Mouse (Mus musculus) heart, embryonic 12.5 days (tissue): ENCODE measurements around the gene Celsr1. TPM values are rescaled to one million over a fixed set of nuclear protein-coding genes. Genes with fewer than 3 reads are reported as not detected.

Source experiments
- ATAC-seq: fragments of 200-750 bp; cut with Nextera tagmentation; 2 replicates; pipeline ENCODE4 v1.8.0; 2017; ENCODE audit warnings: moderate TSS enrichment, moderate library complexity; ENCODE audit not compliant: insufficient number of reproducible peaks, low FRiP score
- H3K27ac ChIP-seq: fragments of 300-500 bp; sonication (generic); 2 replicates; pipeline ENCODE4 v1.5.1; 2016; ENCODE audit warnings: mild to moderate bottlenecking, moderate library complexity; ENCODE audit not compliant: poor library complexity, severe bottlenecking
- H3K27me3 ChIP-seq: fragments of 300-500 bp; sonication (generic); replicated peaks from 2 replicates; pipeline ENCODE4 v1.6.1; 2016; ENCODE audit warnings: mild to moderate bottlenecking, moderate library complexity
- H3K36me3 ChIP-seq: fragments of 300-500 bp; sonication (generic); 2 replicates; pipeline ENCODE4 v1.6.1; 2016; ENCODE audit warnings: mild to moderate bottlenecking, moderate library complexity
- H3K4me1 ChIP-seq: fragments of 300-500 bp; sonication (generic); replicated peaks from 2 replicates; pipeline ENCODE4 v1.6.1; 2016; ENCODE audit warnings: mild to moderate bottlenecking
- H3K4me2 ChIP-seq: fragments of 300-500 bp; sonication (generic); 2 replicates; pipeline ENCODE4 v1.6.1; 2016; ENCODE audit warnings: mild to moderate bottlenecking, moderate library complexity
- H3K4me3 ChIP-seq: fragments of 300-500 bp; sonication (generic); 2 replicates; pipeline ENCODE4 v1.5.1; 2016; ENCODE audit warnings: mild to moderate bottlenecking
- H3K9ac ChIP-seq: fragments of 300-500 bp; sonication (generic); 2 replicates; pipeline ENCODE4 v1.6.1; 2016; ENCODE audit warnings: mild to moderate bottlenecking, moderate library complexity
- H3K9me3 ChIP-seq: fragments of 300-500 bp; sonication (generic); replicated peaks from 2 replicates; pipeline ENCODE4 v1.6.1; 2016; ENCODE audit warnings: mild to moderate bottlenecking, moderate library complexity
- WGBS: fragments of 180-500 bp; shearing (Covaris S2); methylation state at CpG from one replicate; pipeline ENCODE4 v1.1.7; 2016; 5-methylcytosine and 5-hydroxymethylcytosine counted together
- polyA plus RNA-seq: library from polyadenylated mRNA; unstranded; fragments of >200 nt; fragmentation: Nextera tagmentation; extraction: Ambion mirVana; gene quantifications from 2 replicates; pipeline ENCODE4 v1.2.1, GENCODE M21; 2016

The Celsr1 gene
- polyA plus RNA-seq, 1 experiment from 2014 or later = 2.0 TPM

DNA sequence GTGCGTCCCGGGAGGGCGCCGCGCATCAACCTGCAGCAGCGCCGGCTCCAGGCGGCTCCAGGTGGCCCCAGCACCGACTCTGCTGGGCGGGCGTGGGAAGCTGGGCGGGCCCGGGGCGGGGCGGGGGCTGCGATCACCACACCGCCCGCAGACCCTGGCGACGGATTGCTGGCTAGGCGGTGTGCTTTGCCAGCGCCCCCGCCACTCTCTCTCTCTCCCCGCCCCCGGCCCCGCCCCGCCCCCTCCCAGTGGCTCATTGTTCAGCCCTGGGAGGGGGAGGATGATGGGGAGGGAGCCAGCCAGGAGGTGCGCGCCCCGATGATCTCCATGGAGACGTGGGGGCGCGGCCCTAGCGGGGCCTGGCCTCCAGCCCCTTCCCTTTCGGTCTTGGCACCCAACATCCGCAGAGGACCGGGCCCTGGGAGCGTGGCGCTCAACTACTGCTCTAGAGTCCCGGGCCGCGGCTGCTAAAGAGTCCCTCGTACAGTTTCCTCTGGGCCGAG is 495 bp upstream of the Celsr1 start:
- Histone ChIP-seq H3K9ac (peak overlapping the region; percentile 75), H3K9me3 (peaks cover 11% of the 10 kb centered on the region), H3K4me1 (peaks cover 32% of the 10 kb centered on the region), H3K4me2 (peak overlapping the region; percentile 90), H3K36me3 (peaks cover 15% of the 10 kb centered on the region), H3K4me3 (peak overlapping the region; percentile 61), H3K27me3 (peaks cover 37% of the 10 kb centered on the region), H3K27ac (no peak overlapping the region)
- under 1% methylated on average over 34 of the region's 44 CpGs for WGBS
- peak; percentile 83 for ATAC-seq

DNA sequence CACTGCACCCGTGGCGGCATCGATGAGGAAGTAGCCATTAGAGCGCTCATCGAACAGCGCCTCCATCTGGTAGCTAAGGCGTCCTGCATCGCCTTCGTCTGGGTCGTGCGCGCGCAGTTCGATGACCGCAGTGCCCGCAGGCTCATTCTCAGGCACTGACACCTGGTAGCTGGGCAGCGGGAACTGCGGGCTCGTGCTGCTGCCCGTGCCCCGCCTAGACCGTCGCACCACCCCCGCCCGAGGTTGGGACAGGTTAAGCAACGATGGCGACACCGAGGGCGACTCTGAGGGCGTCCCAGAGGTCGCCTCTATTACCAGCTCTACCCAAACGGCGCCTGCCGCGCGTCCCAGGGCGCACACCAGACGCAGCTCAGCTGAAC is 776 bp downstream of the Celsr1 start:
- Histone ChIP-seq H3K9ac (peak overlapping the region; percentile 75; the same call in 1 of the 2 replicates), H3K4me3 (peak overlapping the region; percentile 61), H3K9me3 (peaks cover 11% of the 10 kb centered on the region), H3K27me3 (peaks cover 36% of the 10 kb centered on the region), H3K4me1 (peaks cover 31% of the 10 kb centered on the region), H3K27ac (no peak overlapping the region), H3K4me2 (peak overlapping the region; percentile 90), H3K36me3 (peaks cover 15% of the 10 kb centered on the region)
- WGBS = under 1% methylated on average over 38 of the region's 38 CpGs
- no peak for ATAC-seq

GRCm38 (mm10) chr15:86029981-86030380 is 3.6 kb downstream of the Celsr1 start:
- H3K27me3 ChIP-seq = peaks cover 30% of the 10 kb centered on the region
- no peak overlapping the region for H3K27ac ChIP-seq
- H3K9me3 ChIP-seq = peaks cover 11% of the 10 kb centered on the region
- no peak overlapping the region for H3K4me3 ChIP-seq
- 0 out of 2 replicates have a peak overlapping the region, but pooled peaks have one; percentile 0 for H3K4me2 ChIP-seq
- H3K4me1 ChIP-seq = peaks cover 36% of the 10 kb centered on the region
- no peak for ATAC-seq
- no peak overlapping the region for H3K9ac ChIP-seq
- peaks cover 15% of the 10 kb centered on the region for H3K36me3 ChIP-seq
- 48% methylated on average over 14 of the region's 14 CpGs for WGBS

- Histone ChIP-seq H3K4me2 (no peak overlapping the region), H3K27ac (no peak overlapping the region), H3K27me3 (peaks cover 26% of the 10 kb centered on the region), H3K9me3 (peaks cover 11% of the 10 kb centered on the region), H3K4me1 (peaks cover 25% of the 10 kb centered on the region; the same call in 1 of the 2 replicates), H3K4me3 (no peak overlapping the region), H3K9ac (no peak overlapping the region), H3K36me3 (peaks cover 15% of the 10 kb centered on the region)
- 54% methylated on average over 8 of the region's 8 CpGs for WGBS
- no peak for ATAC-seq
Measured at GRCm38 (mm10) chr15:86027871-86028270, 5.7 kb downstream of the Celsr1 start.

- no peak for ATAC-seq
- WGBS = 70% methylated on average over 9 of the region's 9 CpGs
- no peak overlapping the region for H3K27ac ChIP-seq
- peaks cover 4% of the 10 kb centered on the region; the same call in 1 of the 2 replicates for H3K9me3 ChIP-seq
- H3K4me3 ChIP-seq = no peak overlapping the region
- no peaks in the 10 kb centered on the region for H3K36me3 ChIP-seq
- H3K4me1 ChIP-seq = peaks cover 29% of the 10 kb centered on the region
- no peak overlapping the region; the same call in 1 of the 2 replicates for H3K4me2 ChIP-seq
- H3K9ac ChIP-seq = no peak overlapping the region
- H3K27me3 ChIP-seq = 0 out of 2 replicates have a peak, but pooled peaks cover 15% of the 10 kb centered on the region
Measured at GRCm38 (mm10) chr15:86021971-86022370, 11.6 kb downstream of the Celsr1 start.

- H3K36me3 ChIP-seq = no peaks in the 10 kb centered on the region
- 6% methylated on average over 9 of the region's 9 CpGs for WGBS
- 0 out of 2 replicates have a peak, but pooled peaks cover 15% of the 10 kb centered on the region for H3K27me3 ChIP-seq
- no peak for ATAC-seq
- peak overlapping the region; percentile 17 for H3K4me2 ChIP-seq
- no peak overlapping the region for H3K4me3 ChIP-seq
- no peak overlapping the region for H3K9ac ChIP-seq
- peaks cover 4% of the 10 kb centered on the region; the same call in 1 of the 2 replicates for H3K9me3 ChIP-seq
- H3K27ac ChIP-seq = peak overlapping the region; percentile 20; the same call in 1 of the 2 replicates
- peaks cover 34% of the 10 kb centered on the region for H3K4me1 ChIP-seq
Measured at GRCm38 (mm10) chr15:86021301-86021700, 12.3 kb downstream of the Celsr1 start.

DNA sequence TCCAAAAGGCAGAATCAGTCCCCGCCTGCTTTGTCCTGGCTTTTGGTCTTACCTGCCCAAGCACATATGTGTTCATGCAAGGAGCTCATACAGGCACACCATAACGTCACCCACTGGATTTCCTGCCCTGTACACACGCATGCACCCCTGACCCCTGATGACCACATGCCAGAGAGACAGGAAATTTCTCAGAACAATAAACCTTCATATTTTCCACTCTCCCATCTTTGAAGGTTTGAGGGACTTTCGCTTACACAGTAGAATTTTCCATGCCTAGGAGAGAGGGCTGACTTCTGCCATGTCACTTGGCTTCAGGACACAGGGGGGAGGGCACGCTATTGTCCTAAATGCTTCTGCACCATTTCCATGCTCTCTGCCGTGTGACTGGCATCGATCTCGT is 13.6 kb downstream of the Celsr1 start:
- no peak overlapping the region for H3K4me3 ChIP-seq
- H3K4me2 ChIP-seq = no peak overlapping the region
- H3K4me1 ChIP-seq = peaks cover 36% of the 10 kb centered on the region
- no peak overlapping the region for H3K9ac ChIP-seq
- H3K27ac ChIP-seq = peak overlapping the region; percentile 45; the same call in 1 of the 2 replicates
- H3K36me3 ChIP-seq = no peaks in the 10 kb centered on the region
- H3K27me3 ChIP-seq = 0 out of 2 replicates have a peak, but pooled peaks cover 15% of the 10 kb centered on the region
- peak; percentile 30; the same call in 1 of the 2 replicates for ATAC-seq
- H3K9me3 ChIP-seq = peaks cover 4% of the 10 kb centered on the region; the same call in 1 of the 2 replicates
- 68% methylated on average over 8 of the region's 8 CpGs for WGBS

DNA sequence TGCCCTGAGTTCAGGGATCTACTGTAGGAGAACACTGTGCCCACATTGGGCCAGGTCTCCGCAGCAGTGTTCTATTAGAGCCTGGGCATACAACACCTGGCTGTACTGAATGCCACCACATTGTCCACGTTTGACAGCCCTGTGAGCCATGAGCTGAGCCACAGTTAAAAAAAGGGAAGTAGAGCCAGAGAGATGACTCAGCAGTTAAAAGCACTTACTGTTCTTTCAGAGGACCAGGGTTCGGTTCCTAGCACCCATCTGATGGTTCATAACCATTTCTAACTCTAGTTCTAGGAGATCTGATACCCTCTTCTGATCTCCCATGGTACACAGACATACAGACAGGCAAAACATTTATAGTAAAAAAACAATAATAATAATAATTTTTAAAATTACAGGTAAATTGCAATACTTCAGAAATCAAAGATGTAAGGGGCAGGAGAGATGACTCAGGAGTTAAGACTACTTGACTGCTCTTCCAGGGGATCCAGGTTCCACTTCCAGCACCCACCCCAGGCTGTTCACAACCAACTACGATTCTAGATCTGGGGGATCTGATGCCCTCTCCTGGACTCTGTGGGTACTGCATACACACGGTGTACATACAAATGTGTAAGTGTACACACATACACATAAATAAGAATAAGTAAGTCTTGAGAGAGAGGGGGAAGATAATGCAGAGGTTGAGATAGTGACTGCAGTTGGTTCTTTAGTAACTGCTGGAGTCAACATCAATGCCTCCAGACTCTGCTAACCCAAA is 14.6 kb downstream of the Celsr1 start:
- 0 out of 2 replicates have a peak, but pooled peaks cover 13% of the 10 kb centered on the region for H3K27me3 ChIP-seq
- no peaks in the 10 kb centered on the region for H3K36me3 ChIP-seq
- H3K4me1 ChIP-seq = peaks cover 38% of the 10 kb centered on the region
- H3K9me3 ChIP-seq = peaks cover 13% of the 10 kb centered on the region; the same call in 1 of the 2 replicates
- H3K27ac ChIP-seq = no peak overlapping the region
- no peak overlapping the region for H3K4me3 ChIP-seq
- no peak overlapping the region for H3K9ac ChIP-seq
- no peak overlapping the region for H3K4me2 ChIP-seq
- 92% methylated on average over 5 of the region's 5 CpGs for WGBS
- no peak for ATAC-seq

DNA sequence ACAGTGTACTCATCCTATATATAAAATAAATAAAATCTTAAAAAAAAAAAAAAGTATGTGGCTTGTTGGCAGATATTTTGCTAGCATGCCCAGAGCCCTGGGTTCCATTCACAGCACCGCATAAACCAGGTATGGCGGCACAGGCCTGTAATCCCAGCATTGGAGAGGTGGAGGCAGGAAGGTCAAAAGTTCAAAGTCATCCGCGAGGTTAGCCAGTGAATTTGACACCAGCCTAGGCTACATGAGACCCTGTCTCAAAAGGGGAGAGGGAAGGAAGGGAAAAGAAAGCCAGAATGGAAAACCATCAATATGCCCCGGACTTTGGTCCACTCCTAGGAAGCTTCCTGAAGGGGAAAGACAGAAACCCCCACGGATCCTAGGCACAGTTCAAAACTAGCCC is 16.2 kb downstream of the Celsr1 start:
- WGBS = 86% methylated on average over 6 of the region's 6 CpGs
- Histone ChIP-seq H3K4me2 (no peak overlapping the region), H3K9me3 (peaks cover 13% of the 10 kb centered on the region; the same call in 1 of the 2 replicates), H3K9ac (no peak overlapping the region), H3K27ac (no peak overlapping the region), H3K27me3 (no peaks in the 10 kb centered on the region), H3K4me1 (peaks cover 49% of the 10 kb centered on the region), H3K4me3 (no peak overlapping the region), H3K36me3 (no peaks in the 10 kb centered on the region)
- no peak for ATAC-seq

- Histone ChIP-seq H3K4me1 (peaks cover 35% of the 10 kb centered on the region), H3K4me3 (no peak overlapping the region), H3K27ac (peak overlapping the region; percentile 29), H3K36me3 (no peaks in the 10 kb centered on the region), H3K4me2 (no peak overlapping the region), H3K9ac (0 out of 2 replicates have a peak overlapping the region, but pooled peaks have one; percentile 19), H3K27me3 (no peaks in the 10 kb centered on the region), H3K9me3 (peaks cover 13% of the 10 kb centered on the region; the same call in 1 of the 2 replicates)
- 21% methylated on average over 13 of the region's 13 CpGs for WGBS
- ATAC-seq = peak; percentile 37; the same call in 1 of the 2 replicates
Measured at GRCm38 (mm10) chr15:86015860-86016541, 17.6 kb downstream of the Celsr1 start.

- 84% methylated on average over 7 of the region's 7 CpGs for WGBS
- Histone ChIP-seq H3K4me3 (no peak overlapping the region), H3K9ac (no peak overlapping the region), H3K4me1 (peaks cover 28% of the 10 kb centered on the region), H3K27ac (no peak overlapping the region), H3K4me2 (no peak overlapping the region), H3K9me3 (peaks cover 13% of the 10 kb centered on the region; the same call in 1 of the 2 replicates), H3K36me3 (no peaks in the 10 kb centered on the region), H3K27me3 (no peaks in the 10 kb centered on the region)
- ATAC-seq = no peak
Measured at GRCm38 (mm10) chr15:86015026-86015425, 18.6 kb downstream of the Celsr1 start.
